Mouse (Mus musculus) cerebellum, adult 18-20 months (tissue): ENCODE results near the gene Romo1.
A peak's percentile ranks its signal among the peaks of the same experiment; 100 is the strongest.
"Not testable (repeated sequence)": the region's sequence is repeated elsewhere in the genome, so short reads cannot be mapped to it uniquely, and the experiment has no call there.

Experiments used
- DNase-seq, 2 experiments: peaks; one replicate each; pipeline ENCODE4 v3.0.0; 2021

The Romo1 gene

DNA sequence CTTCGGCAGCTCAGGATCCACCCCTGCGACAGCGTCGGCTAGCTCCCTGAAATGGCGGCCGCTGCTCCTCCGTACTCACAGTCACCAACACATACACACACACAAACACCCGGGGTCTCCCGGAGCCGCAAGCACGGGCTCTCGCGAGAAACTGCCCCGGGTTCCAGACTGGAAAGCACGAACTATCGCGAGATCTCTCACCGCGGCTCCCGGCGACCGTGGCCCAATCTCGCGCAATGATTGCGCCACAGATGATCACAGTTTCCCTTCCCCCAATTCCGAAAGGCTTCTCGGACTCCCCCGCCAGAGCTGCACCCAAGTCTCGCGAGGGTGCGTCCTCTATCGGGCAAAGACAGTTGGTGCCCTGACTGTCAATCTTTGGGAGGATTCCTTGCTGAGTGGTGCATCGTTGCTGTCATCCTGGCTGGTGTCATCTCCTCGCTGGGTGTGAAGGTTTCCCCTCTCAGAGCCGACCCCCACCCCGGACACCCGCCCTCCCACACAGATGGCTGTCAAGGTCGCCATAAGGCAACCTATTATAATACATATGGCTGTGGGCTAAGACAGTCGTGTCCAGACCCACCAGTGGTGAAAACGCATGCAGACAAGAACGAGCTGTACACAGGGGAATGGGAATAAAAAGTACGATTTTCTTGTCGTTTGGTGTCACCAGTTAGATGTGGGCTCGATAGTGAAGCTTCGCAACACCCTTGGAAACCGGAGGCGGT, 36.4 kb downstream of the Romo1 start, which contains the start of gene Rbm39:
TSS of gene Rbm39 (minus strand) at position 145 of the 728 bp plus-strand sequence.
- DNase-seq: peak; percentile 99 to 100

DNA sequence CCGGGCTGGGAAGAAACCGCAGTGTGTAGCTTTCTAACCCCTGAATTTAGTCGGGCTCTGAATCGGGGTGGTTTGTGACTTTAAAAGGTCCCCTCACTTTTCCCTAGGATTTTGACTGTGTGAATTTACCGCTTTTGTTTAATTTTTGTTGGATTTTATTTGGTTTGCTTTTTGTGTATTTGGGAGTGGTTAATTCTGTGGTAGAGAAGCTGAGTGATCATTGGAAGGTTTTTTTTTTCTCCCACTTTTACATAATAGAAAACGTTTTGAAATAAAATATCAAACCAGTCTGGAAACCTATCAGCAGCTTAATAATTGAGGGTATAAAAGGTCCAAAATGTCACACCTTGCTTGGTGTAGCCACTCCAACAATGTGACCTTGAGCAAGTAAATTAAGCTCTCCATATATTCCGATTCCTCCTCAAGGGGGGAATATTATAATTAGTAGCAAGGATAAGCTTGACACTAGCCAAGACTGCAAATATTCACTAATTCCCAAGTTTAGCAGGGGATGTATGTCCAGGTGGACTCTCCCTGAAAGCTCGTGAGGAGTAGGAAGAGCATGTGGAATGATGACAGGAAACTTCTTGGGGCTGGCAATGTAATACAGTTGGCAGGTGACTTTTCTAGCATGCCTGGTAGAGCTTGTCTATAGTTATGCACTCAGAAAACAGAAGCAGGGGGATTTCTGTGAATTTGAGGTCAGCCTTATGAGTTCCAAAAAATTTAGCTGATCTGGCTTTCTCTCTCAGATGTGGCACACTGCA, 37.2 kb downstream of the Romo1 start:
- peak in 1 of 2 experiments; percentile 32 for DNase-seq

DNA sequence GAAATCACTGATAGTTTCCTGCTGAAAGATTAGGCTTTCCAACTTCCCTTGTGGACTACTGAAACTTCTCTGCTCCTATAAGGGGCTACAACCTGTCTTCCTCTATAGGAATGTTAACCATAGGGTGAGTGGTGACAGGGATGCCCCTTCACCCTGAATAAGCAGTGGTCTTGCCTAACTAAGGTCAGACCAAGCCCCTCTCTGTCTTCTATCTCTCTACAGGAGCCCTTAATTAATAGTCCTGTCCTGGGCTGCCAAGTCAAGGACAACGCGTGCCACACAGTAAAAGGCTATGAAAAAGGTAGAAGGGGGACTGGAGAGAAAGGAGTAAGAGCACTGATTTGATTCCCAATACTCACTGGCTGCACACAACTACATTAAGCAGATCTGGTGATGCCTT, 37.8 kb downstream of the Romo1 start:
- no peak for DNase-seq

- not testable (repeated sequence) for DNase-seq
These were observed 45.4 kb downstream of the Romo1 start for GRCm38 (mm10) chr2:156189241-156189640.

DNA sequence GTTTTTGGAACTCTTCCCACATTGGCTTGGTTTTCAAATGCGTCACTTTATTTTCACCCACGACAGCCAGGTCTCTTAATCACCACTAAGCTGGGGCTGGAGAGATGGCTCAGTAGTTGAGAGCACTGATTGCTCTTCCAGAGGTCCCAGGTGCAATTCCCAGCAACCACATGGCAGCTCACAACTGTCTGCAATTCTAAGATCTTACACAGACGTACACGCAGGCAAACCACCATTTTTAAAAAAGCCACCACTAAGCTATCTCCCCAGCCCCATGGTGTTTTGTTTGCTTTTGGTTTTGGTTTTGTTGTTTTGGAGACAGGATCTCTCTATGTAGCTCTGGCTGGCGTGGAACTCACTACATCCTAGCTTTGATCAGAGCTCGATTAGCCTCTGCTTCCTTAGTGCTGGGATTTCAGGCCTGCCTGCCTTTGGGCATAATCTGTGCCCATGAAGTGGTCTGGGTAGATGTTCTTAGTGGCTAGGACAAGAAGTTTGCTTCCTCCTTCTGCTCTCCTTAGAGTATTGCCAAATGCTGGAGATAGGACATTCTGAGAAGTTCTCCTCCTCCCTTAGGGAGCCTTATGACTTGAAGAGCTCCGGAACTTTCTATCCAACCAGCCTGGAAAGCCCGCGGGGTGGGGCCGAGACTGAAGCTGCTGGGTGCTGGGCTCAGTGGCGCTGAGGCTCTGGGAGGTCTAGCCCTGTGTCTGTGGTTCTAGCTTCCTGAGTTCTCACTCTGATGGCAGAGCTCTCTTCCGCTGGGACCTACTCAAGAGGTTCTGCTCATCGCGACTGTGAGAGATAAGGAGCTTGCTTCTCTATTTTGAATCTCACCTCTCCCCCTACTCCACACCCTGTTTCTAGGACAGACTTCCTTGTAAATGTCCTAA, 46.4 kb downstream of the Romo1 start:
- DNase-seq: no peak

- no peak for DNase-seq
These were observed 47.7 kb downstream of the Romo1 start for GRCm38 (mm10) chr2:156191540-156191939.

DNA sequence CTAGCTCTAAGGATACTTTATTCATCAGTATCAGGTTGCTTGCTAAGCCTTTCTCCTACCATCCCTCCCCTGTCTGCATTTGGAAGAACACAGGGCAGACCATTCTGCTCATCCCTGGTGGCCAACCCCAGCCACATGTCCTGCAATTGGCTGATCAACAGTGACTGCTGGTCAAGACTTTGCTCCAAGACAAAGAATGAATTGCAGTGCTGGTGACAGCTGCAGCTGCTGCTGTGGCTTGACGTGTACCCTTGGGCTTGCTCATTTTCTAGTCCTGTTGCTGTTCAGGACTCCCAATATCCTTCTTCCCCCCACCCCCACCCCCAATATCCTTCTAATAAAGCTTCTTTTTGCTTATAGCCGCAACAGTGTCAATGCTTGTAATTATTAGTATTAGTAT, 48.2 kb downstream of the Romo1 start:
- no peak for DNase-seq

DNA sequence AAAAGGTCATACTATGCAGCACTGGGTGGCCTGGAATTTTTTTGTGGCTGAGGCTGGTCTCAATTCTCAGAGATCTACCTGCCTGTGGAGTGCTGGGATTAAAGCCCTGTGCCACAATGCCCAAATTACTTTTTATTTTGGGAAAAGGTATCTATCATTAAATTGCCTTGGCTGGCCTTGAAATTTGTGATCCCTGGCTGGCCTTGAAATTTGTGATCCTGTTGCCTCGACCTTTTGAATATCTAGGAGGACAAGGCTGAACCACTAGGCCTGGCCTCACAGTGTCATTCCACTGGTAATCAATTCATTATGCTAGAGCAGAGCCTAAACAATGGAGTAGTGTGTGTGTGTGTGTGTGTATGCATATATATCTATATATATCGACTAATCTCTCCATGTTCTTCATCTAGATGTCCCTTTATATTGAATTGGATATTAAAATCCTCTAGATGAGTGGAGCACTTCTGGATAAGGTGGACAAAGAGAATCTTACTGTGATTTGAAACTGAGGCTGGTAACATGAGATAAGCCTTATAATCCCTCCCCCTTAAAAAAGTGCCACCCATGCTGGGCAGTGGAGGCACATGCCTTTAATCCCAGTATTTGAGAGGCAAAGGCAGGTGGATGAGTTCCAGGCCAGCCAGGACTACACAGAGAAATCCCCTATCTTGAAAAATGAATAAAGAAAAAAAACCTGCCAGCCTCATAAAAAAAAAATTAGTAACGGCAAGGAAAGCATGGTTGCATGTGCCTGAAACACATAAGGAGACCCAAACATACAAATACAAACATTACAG, 49.4 kb downstream of the Romo1 start:
- DNase-seq: no peak

GRCm38 (mm10) chr2:156194571-156194970, 50.7 kb downstream of the Romo1 start:
- DNase-seq: no peak
